Mouse (Mus musculus): ENCODE results near the gene Ms4a4d.
"Not testable (repeated sequence)": the region's sequence is repeated elsewhere in the genome, so short reads cannot be mapped to it uniquely, and the experiment has no call there.

Gene Ms4a4d

DNA sequence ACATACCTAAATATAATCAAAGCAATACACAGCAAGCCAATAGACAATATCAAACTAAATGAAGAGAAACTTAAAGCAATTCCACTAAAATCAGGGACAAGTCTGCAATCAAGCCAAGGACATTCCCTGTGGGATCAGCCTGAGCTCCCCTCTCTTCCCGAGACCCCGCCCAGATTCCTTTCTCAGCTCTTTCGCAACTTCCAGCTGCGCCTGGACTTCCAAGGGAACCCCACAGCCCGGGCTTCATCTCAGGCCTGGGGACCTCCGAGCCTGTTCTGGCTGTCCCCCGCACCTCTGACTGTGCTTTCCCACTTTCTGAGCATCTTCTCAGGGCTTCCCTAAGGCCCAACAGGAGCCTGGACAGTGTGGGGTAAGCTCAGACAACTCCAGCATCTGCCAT, at the start of gene Ms4a4d:
Gene Ms4a4d, plus strand, starts transcription at position 209 of the 400 bp plus-strand sequence.
- in situ Hi-C loops (cut with MboI, MseI): no loop called here

- in situ Hi-C loops (cut with MboI, MseI): loop anchor here (25.0 kb wide), 2 partner anchors 521 to 754 kb away; partner anchors contain the start of gene Cd5
These were observed 45.0 kb upstream of the Ms4a4d start for GRCm38 (mm10) chr19:11491406-11492189.

DNA sequence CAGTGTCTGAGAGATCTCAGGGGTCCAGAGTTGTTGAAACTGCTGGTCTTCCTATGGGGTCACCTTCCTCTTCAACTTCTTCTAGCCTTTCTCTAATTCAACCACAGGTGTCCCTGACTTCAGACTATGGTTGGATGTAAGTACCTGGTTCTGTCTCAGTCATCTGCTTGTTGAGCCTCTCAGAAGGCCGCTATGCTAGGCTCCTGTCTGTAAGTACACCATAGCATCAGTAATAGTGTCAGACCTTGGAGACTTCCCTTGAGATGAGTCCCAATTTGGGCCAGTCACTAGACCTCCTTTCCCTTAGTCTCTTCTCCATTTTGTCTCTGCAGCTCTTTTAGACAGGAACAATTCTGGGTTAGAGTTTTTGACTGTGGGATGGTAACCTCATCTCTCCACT, 43.9 kb upstream of the Ms4a4d start:
- in situ Hi-C loops (cut with MboI, MseI): loop anchor here (25.0 kb wide), 2 partner anchors 520 to 755 kb away; partner anchors contain the start of gene Cd5

DNA sequence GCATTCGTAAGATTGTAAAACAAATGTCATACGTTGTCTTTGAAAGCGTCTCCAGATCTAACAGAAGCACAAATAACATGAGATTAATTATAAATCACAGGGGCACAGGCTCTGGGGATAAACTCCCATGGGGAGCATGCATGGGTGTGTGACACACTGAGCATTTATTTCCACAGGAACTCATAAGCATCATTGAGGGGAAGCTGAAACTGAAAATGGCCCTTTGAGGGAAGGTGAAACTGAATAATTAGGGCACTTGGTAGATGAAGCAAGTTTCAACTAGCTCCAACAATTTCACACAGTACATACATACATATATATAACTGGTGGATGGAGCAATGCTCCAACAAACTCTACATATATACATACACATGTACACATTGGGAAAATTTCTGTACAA, 42.1 kb upstream of the Ms4a4d start:
- in situ Hi-C loops (cut with MboI, MseI): loop anchor here (25.0 kb wide), 2 partner anchors 518 to 757 kb away; partner anchors contain the start of gene Cd5

DNA sequence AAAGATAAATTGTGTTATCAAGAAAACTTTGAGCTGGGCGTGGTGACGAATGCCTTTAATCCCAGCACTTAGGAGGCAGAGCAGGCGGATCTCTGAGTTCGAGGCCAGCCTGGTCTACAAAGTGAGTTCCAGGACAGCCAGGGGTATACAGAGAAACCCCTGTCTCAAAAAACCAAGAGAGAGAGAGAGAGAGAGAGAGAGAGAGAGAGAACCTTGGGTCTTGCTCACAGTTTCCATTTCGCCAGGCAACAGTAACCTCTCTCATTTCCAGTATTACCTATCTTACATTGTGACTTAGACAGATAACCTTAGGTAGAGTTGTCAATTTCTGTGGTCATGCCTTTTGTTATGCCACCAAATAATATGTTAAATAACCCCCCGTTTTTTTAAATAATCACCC, 40.2 kb upstream of the Ms4a4d start:
- in situ Hi-C loops (cut with MboI, MseI): loop anchor here (25.0 kb wide), 2 partner anchors 516 to 759 kb away; partner anchors contain the start of gene Cd5

- in situ Hi-C loops (cut with MboI, MseI): loop anchor here (25.0 kb wide), 2 partner anchors 515 to 760 kb away; partner anchors contain the start of gene Cd5
These were observed 39.3 kb upstream of the Ms4a4d start for GRCm38 (mm10) chr19:11497300-11497699.

GRCm38 (mm10) chr19:11500796-11501195, 35.8 kb upstream of the Ms4a4d start:
- in situ Hi-C loops (cut with MboI, MseI): loop anchor here (10.0 kb wide), 1 partner anchor 136 kb away; no protein-coding TSS in a partner anchor

GRCm38 (mm10) chr19:11501326-11501725, 35.3 kb upstream of the Ms4a4d start:
- in situ Hi-C loops (cut with MboI, MseI): loop anchor here (10.0 kb wide), 1 partner anchor 137 kb away; no protein-coding TSS in a partner anchor

DNA sequence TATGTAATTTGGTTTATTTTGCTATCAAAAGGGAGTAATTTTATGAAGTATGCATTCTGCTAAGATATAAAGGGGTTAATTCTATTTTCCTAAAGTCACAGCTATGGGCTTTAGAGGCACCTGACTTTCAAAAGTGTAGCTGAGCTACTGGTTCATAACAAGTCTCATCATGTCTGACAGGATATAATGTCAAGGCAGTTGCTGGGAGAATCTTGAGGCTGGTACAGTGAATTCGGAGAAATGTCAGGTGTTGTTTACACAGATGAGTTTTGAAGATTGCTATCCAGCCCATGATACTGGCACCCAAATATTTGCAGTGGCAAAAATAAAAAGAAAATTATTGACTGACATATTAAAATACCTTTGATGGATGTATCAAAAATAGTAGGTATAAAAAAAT, 31.7 kb upstream of the Ms4a4d start:
- in situ Hi-C loops (cut with MboI, MseI): loop anchor here (10.0 kb wide), 1 partner anchor 140 kb away; no protein-coding TSS in a partner anchor

DNA sequence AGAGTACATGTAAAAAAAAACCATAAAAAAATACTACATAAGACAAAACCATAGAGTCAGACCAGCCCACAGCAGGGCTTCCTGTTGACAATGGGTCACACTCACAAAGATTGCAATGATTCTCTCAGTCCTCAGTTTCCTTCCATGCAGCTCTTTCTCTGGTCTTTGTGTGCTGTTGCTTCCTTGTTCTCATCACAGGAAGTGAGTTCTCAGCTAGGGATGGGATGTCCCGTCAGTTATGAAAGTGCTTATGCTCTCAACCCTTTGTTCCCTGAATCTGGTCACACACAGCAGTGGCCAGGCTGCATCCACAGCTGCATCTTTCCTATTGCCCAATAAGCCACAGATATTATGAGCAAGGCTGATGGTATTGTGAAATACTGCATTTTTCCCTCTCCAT, 23.1 kb upstream of the Ms4a4d start:
- in situ Hi-C loops (cut with MboI, MseI): no loop called here

DNA sequence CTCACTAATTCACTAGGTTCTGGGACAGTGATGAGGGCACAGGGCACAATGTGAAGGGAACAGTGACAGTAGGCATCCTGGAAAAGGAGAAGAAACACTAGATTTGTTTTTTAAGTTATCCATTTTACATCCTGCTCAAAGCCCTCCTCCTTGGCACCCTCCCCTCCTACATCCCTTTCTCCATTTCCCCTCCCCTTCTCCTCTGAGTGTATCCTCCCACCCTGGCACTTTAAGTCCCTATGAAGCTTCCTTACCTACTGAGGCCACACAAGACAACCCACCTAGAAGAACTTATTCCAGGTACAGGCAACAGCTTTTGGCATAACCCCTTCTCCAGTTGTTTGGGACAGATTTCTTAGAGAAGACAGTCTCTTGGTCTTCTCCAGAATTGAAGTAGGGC, 20.4 kb upstream of the Ms4a4d start, which contains the start of gene Ms4a6b:
Gene Ms4a6b, plus strand, starts transcription at position 267 of the 400 bp plus-strand sequence.
- in situ Hi-C loops (cut with MboI, MseI): no loop called here

- in situ Hi-C loops (cut with MboI, MseI): no loop called here
These were observed 19.8 kb upstream of the Ms4a4d start for GRCm38 (mm10) chr19:11516845-11517244.

DNA sequence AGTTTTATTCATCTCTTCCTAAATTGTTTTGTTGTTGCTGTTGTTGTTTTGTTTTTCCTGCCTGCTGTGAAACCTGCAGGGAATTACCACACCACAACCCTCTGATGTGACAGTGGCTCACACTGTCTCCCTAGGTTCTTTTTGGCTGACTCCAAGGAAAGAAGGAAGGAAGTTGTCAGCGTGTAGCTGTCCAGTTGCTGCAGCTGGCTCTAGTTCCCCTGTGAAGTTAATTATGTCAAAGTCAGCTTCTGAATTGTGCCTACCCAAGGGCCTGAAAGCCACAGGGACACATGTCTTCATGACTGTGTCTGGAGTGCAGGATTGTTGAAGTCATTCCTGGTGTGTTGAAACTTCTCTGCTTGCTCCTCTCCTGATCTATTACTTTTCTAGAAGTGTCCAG, 19.2 kb upstream of the Ms4a4d start:
- in situ Hi-C loops (cut with MboI, MseI): not testable (repeated sequence)

DNA sequence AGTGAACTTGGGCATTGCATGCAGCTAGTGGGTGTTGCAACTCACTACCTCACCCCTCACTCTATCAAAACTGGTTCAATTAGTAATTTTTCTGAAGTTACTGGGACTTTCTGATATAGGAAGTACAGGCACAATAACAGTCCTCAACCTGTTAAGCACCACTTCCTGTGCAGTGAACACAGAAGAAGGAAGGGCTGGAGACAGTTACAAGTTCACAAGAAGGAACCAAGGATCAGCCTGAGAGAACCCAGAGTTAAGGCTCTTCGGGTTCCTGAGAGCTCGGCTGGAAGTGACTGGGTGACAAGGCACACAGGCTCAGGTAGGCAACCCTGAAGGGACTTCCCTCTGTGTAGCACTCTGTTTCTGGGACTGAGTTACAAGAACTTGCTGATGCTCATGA, 18.2 kb upstream of the Ms4a4d start:
- in situ Hi-C loops (cut with MboI, MseI): not testable (repeated sequence)

GRCm38 (mm10) chr19:11520146-11520545, 16.5 kb upstream of the Ms4a4d start:
- in situ Hi-C loops (cut with MboI, MseI): no loop called here

DNA sequence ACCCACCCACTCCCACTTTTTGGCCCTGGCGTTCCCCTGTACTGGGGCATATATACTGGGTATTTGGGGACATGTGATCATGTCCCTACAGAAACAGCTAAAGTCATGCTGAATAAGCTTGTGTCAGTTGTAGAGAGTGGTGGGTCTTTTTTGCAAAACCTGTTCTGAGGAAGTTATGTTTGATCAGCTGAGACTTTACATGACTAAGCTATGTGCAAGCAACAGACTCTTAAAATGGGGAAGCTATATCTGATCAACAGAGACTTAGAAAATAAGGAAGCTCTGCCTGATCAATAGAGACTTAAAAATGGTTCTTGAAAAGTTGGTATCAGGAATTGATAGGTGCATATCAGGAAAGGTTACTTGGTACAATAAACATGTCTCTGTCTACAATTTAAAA, 3.2 kb upstream of the Ms4a4d start:
- in situ Hi-C loops (cut with MboI, MseI): no loop called here

GRCm38 (mm10) chr19:11533888-11534445, 2.6 kb upstream of the Ms4a4d start:
- in situ Hi-C loops (cut with MboI, MseI): no loop called here

GRCm38 (mm10) chr19:11537336-11537735, 735 bp downstream of the Ms4a4d start:
- in situ Hi-C loops (cut with MboI, MseI): no loop called here

GRCm38 (mm10) chr19:11540166-11540821, 3.7 kb downstream of the Ms4a4d start:
- in situ Hi-C loops (cut with MboI, MseI): not testable (repeated sequence)

DNA sequence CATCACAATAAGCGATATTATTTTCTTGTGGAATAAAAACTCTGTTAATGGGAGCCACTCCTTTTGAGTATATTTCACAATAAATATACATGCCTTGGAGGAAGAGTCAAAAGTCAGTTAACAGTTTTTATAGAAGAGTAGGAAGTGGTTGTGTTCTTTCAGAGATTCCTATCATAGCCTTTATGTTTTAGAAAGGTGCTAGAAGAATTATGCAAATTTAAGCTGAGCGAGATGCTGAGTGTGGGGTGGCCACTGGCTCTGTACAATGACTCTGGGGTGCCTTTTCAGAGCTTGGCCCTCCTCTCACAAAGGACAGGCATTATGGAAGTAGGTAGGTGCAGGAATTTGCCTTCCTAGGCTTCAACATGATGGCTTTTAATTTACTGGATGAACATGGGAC, 7.8 kb downstream of the Ms4a4d start:
- in situ Hi-C loops (cut with MboI, MseI): not testable (repeated sequence)

DNA sequence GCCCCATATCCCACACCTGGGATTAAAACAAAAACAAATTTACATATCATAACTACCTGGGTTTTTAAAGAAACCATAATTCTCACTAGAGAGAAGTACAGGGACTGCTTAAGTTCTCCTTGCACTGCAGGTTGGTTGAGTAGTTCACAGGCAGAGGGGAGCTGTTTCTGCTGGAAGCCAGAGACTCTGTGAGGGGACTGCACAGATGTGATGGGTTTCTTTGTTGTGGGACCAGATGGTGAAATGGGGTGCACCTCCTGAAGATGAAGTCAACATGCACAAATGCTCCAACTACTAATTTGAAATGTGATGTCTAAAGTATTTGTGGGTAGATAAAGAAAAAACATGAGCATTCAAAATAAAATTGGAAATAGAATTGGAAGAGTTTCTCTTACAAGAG, 11.3 kb downstream of the Ms4a4d start:
- in situ Hi-C loops (cut with MboI, MseI): no loop called here

DNA sequence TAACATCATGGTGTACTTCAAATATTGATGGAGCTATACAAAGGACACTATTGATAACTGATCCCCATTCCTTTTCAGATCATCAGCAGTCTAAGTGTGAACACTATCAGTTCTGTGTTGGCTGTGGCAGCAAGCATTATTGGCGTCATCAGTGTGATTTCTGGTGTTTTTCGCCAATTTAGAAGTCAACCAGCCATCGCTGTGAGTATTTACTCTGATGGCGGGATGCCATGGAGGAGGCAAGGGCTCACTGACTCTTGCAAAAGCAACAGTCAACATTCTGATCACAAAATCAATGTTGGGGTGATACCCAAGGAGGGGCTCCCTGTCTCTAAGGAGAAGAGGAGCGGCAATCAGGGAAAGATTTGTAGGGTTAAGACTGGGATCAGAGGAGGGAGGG, 18.1 kb downstream of the Ms4a4d start:
- in situ Hi-C loops (cut with MboI, MseI): no loop called here

All from regulatory T cell (primary cell).